Mouse (Mus musculus) hindbrain, embryonic 11.5 days (tissue): ENCODE measurements around the gene Scmh1. TPM values are rescaled to one million over a fixed set of nuclear protein-coding genes. Genes with fewer than 3 reads are reported as not detected.

Experiments
- ATAC-seq: fragments of 200-750 bp; cut with Nextera tagmentation; 2 replicates; pipeline ENCODE4 v1.8.0; 2017; ENCODE audit warnings: mild to moderate bottlenecking, moderate TSS enrichment, moderate library complexity; ENCODE audit not compliant: low FRiP score
- DNase-seq: peaks from one replicate; pipeline ENCODE4 v3.0.0-alpha.2; 2015; ENCODE audit warnings: low spot score
- H3K27ac ChIP-seq: fragments of 300-500 bp; sonication (generic); 2 replicates; pipeline ENCODE4 v1.5.1; 2014; ENCODE audit warnings: mild to moderate bottlenecking, low read depth, low read length
- H3K27me3 ChIP-seq: fragments of 300-500 bp; sonication (generic); 2 replicates; pipeline ENCODE4 v1.6.1; 2014; ENCODE audit warnings: mild to moderate bottlenecking, low read length, moderate library complexity, mixed read lengths; ENCODE audit not compliant: control insufficient read depth, insufficient read depth
- H3K36me3 ChIP-seq: fragments of 300-500 bp; sonication (generic); 2 replicates; pipeline ENCODE4 v1.6.1; 2014; ENCODE audit warnings: mild to moderate bottlenecking, low read length, moderate library complexity, mixed read lengths; ENCODE audit not compliant: control insufficient read depth, insufficient read depth
- H3K4me1 ChIP-seq: fragments of 300-500 bp; sonication (generic); replicated peaks from 2 replicates; pipeline ENCODE4 v1.6.1; 2014; ENCODE audit warnings: low read length, mixed read lengths; ENCODE audit not compliant: control insufficient read depth, insufficient read depth
- H3K4me2 ChIP-seq: fragments of 300-500 bp; sonication (generic); replicated peaks from 2 replicates; pipeline ENCODE4 v1.6.1; 2014; ENCODE audit warnings: mild to moderate bottlenecking, low read depth, low read length
- H3K4me3 ChIP-seq: fragments of 300-500 bp; sonication (generic); 2 replicates; pipeline ENCODE4 v1.5.1; 2014; ENCODE audit warnings: low read depth, low read length
- H3K9ac ChIP-seq: fragments of 300-500 bp; sonication (generic); 2 replicates; pipeline ENCODE4 v1.6.1; 2014; ENCODE audit warnings: low read depth, low read length
- H3K9me3 ChIP-seq: fragments of 300-500 bp; sonication (generic); 2 replicates; pipeline ENCODE4 v1.6.1; 2016; ENCODE audit warnings: low read length; ENCODE audit not compliant: control insufficient read depth
- WGBS: fragments of 180-500 bp; shearing (Covaris S2); extraction: QIAGEN DNeasy Blood & Tissue Kit; methylation state at CpG from one replicate; pipeline ENCODE4 v1.1.7; 2014; 5-methylcytosine and 5-hydroxymethylcytosine counted together
- polyA plus RNA-seq: library from polyadenylated mRNA; unstranded; fragments of >200 nt; fragmentation: Nextera tagmentation; extraction: Ambion mirVana; gene quantifications from 2 replicates; pipeline ENCODE4 v1.2.1, GENCODE M21; 2014

The Scmh1 gene
- polyA plus RNA-seq, 1 experiment from 2014 or later, result 53.5 TPM

DNA sequence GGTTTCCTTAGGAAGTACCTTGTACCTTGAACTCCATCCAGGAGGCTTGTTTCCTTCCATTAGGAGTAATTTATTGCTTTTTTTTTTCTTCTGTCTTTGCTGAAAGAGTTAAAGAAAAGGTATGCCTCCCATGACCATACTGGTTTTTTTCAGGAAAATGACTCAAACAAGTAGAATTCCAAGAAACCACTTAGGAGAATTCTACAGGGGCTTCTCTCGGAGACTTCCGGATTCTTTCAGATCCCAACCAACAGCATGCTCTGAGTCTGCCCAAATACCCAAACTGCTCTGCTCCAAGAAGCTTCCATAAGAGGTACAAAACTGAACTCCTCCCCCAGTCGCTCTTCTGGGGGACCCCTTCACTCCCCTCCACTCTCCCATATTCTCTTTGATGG, 166.0 kb downstream of the Scmh1 start:
- Histone ChIP-seq H3K4me1 (0 out of 2 replicates have a peak, but pooled peaks cover 6% of the 10 kb centered on the region), H3K9me3 (no peaks in the 10 kb centered on the region), H3K27me3 (no peaks in the 10 kb centered on the region), H3K4me2 (peak overlapping the region; percentile 81), H3K36me3 (no peaks in the 10 kb centered on the region), H3K27ac (no peak overlapping the region), H3K4me3 (no peak overlapping the region), H3K9ac (peak overlapping the region; percentile 95; the same call in 1 of the 2 replicates)
- DNase-seq (no peak), ATAC-seq (no peak)
- 76% methylated on average over 3 of the region's 3 CpGs for WGBS

DNA sequence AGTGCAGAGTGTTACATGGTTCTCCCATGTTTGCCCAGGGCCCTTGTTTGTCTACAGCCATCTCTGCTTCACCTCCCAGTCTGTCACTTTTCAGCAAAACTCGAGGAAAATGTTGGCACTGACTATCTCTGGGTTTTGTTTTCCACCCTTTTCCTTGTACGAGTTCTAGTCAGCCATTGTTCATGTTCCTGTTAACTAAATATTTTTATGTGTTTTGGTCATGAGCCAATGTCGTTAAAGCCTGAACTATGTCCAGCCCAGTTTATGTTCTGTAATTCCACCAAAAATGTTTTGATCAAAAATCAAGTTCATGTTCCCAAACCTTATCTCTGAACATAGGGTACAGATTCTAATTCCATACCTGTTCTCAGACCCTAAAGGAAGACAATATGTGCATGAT, 166.6 kb downstream of the Scmh1 start:
- no peak overlapping the region for H3K27ac ChIP-seq
- no peak overlapping the region for H3K9ac ChIP-seq
- H3K4me1 ChIP-seq, result 0 out of 2 replicates have a peak, but pooled peaks cover 6% of the 10 kb centered on the region
- H3K4me2 ChIP-seq, result no peak overlapping the region
- WGBS, result 74% methylated on average over 3 of the region's 3 CpGs
- no peak for DNase-seq
- no peak for ATAC-seq
- H3K36me3 ChIP-seq, result no peaks in the 10 kb centered on the region
- H3K4me3 ChIP-seq, result no peak overlapping the region
- no peaks in the 10 kb centered on the region for H3K9me3 ChIP-seq
- no peaks in the 10 kb centered on the region for H3K27me3 ChIP-seq

Other genes starting within 250 kb of the Scmh1 start
- not detected in 2 replicates for gene Edn2, start 244.1 kb upstream of the Scmh1 start, polyA plus RNA-seq
- gene Foxo6, start 117.9 kb upstream of the Scmh1 start, polyA plus RNA-seq, result 0.20 and 0.39 TPM in 2 replicates
- gene Slfnl1, start 127.0 kb downstream of the Scmh1 start, polyA plus RNA-seq, result 0.12 TPM in 1 of 2 replicates, not detected in the other
- 118 and 138 TPM in 2 replicates for gene Ctps, start 165.0 kb downstream of the Scmh1 start, polyA plus RNA-seq
- not detected in 2 replicates for gene Gm8439, start 183.5 kb downstream of the Scmh1 start, polyA plus RNA-seq